Mouse (Mus musculus) cerebellum, postnatal 10 days (tissue): ENCODE measurements at regions not wholly inside any gene's neighbourhood (a gene's known extent, or its start where the extent isn't known, plus 50 kb on each side); places are given as distances from the start of the nearest gene placed in this dataset.

ENCODE experiments used
- DNase-seq, 2 experiments: peaks; one replicate each; pipeline ENCODE4 v3.0.0; 2021; ENCODE audit warnings: mixed read lengths in 2 of 2

GRCm38 (mm10) chr14:123219590-123219989 lies 235.8 kb upstream of the Tmtc4 start:
- no peak for DNase-seq

GRCm38 (mm10) chr14:123210241-123210640 lies 226.4 kb upstream of the Tmtc4 start:
- no peak for DNase-seq

GRCm38 (mm10) chr14:123202848-123203247 lies 219.0 kb upstream of the Tmtc4 start:
- no peak for DNase-seq

GRCm38 (mm10) chr14:123202313-123202712 lies 218.5 kb upstream of the Tmtc4 start:
- DNase-seq, result peak; percentile 57 to 72

GRCm38 (mm10) chr14:123201426-123202274 lies 217.8 kb upstream of the Tmtc4 start:
- peak; percentile 97 to 98 for DNase-seq

DNA sequence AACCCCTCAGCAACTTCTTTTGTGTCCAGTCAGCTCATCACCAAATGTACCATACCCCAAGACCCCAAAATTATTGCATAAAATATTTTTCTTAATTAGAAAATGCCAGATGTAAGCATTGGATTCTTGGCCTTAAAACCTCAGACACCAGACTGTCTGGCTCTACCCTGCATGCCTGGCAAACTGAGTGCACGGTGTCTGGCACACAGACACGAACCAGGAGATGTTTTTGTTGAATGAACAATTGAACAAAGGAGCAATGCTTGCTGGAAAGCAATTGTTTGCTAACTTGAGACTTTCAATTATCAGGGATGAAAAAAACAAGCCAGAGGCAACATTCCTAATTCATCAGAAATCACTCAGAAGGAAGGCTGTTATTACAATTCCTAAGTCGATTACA lies 215.3 kb upstream of the Tmtc4 start:
- peak; percentile 57 to 68 for DNase-seq

GRCm38 (mm10) chr14:123192574-123192973 lies 208.7 kb upstream of the Tmtc4 start:
- DNase-seq, result no peak

GRCm38 (mm10) chr14:123190729-123191128 lies 206.9 kb upstream of the Tmtc4 start:
- no peak for DNase-seq

- DNase-seq, result peak; percentile 29 to 42
These were observed 203.6 kb upstream of the Tmtc4 start for GRCm38 (mm10) chr14:123187270-123188058.

DNA sequence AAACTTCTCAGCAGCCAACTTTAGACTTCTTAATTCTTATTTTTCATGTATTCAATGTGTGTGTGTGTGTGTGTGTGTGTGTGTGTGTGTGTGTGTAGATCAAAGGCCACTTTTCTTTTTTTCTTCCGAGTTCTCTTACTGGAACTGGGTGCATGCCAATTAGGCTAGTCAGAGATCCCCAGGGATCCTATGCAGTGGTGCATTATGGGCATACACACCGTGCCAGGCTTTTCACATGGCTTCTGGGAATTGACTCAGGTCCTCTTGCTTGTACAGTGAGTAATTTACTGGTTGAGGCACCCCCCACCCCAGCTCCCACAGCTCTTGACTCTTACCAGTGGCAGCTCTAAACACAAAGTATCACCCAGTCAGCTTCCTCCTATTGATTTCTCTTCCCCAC lies 189.3 kb upstream of the Tmtc4 start:
- peak; percentile 40 to 46 for DNase-seq

DNA sequence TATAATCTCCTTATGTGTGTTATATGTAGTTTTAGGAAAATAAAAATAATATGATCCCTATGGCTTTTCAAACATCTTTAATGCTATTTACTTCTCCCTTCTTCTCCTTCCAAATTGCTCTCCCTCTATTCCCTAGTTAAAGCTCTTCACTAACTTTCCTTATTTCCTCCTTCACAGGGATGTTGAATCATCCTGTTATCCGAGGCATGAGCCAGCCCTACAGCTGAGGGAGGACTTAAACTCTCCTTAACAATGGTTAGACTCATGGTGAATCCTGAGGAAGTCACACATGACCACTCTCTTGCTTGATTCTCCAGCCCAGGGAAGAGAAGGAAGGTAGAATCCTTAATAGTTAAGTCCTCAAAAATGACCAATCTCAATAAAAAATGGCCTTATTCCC lies 188.0 kb upstream of the Tmtc4 start:
- no peak for DNase-seq

GRCm38 (mm10) chr14:123163842-123164241 lies 180.0 kb upstream of the Tmtc4 start:
- DNase-seq, result no peak

DNA sequence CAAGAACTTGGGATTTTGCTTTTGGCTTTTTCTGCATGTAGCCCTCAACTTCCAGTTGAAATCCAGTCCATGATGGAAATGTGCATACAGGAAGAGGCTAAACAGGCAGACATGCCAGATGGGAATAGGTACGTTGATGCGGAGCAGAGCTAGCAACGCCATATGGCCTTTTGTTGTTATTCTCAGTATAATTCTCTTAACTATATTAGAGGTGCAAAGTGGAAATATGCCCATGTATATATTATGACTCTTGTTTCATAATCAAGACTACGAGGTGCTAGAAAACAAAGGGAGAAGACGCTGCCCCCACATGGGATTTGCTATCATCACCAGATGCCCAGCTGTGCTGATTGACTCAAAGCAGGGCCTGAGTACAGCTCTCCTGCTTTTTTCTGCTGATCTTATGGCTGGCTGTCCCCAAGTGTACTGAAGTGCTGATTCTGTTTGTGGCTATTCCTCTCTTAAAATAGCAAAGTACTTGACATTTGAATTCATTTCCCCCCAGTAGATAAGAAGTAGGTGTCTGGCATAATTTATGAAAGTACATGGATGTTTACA lies 159.7 kb upstream of the Tmtc4 start:
- peak; percentile 8 to 12 for DNase-seq

DNA sequence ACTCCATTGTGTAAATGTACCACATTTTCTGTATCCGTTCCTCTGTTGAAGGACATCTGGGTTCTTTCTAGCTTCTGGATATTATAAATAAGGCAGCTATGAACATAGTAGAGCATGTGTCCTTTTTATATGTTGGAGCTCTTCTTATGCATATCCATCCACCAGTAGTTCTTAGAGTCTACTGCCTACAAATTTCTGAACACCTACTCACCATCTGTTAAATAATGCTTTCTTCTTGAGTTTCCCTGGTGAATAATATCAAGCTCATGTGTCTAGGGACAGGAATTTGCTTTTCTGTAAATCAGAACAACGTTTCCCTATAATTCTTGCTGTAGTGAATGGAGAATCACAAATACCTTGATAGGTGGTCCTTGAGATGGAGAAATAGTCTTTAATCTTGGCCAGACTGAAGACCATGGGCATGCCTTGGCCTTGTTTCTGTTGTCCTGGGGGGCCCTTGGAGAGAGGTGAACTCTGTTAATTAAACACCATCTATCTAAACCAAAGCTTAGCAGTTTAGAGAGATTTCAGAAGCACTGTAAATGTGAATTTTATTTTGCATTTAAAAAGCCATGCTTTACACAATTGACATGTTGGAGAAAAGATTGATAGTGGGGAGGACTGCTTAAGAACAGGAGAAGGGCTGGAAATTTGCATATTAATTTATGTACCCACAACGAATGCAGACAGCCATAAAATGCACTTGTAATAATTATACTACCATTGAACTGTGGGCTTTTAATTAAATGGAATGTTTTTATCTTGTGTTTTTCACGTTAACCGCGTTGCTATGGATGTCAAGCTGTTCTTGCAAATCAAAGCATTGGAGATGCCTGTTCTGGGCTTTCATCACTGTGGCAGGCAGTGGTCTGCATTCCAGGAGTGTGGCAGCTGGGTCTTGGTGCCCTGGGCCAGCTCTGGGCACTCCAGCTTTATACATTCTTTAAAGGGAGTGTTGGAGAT lies 155.2 kb upstream of the Tmtc4 start:
- DNase-seq, result no peak

DNA sequence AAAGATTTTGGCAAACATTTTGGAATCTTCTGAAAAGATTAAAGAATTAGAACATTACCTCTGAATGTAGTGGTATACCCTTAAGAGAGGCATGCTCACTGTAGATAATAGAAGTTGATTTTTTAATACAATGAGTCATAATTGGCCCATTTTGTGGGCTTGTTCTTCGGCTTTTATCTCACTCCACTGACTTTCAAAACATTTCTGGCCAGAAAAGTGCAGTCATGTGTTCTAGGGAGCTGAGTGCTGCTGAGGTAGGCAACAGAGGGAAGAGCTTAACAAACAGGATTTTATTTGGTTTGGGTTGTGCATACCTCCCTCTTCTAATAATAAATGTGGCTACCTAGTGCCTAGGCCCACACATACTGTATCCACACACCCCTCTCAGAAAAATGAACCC lies 150.1 kb upstream of the Tmtc4 start:
- no peak for DNase-seq

DNA sequence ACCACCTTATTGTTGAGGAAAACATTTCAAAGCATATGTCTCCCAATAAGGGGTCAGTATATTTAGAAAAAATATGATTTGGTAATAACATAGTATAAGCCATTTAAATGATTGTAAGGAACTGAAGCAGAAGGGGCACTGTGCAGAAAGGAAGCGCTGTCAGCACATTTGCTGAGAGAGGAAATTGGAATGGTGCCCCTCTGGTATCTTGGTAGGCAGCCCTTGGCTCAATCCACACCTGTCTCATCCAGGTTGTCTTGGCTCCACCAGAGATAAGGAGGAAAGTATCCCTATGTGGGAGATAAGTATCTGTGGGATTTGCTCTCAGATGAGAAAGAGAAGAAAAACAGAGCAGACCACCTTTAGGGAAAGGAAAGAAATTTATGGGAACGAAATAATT lies 136.5 kb upstream of the Tmtc4 start:
- peak; percentile 65 to 77 for DNase-seq

GRCm38 (mm10) chr14:123116337-123116736 lies 132.5 kb upstream of the Tmtc4 start:
- no peak for DNase-seq

- DNase-seq, result no peak
These were observed 126.7 kb upstream of the Tmtc4 start for GRCm38 (mm10) chr14:123110533-123110932.

DNA sequence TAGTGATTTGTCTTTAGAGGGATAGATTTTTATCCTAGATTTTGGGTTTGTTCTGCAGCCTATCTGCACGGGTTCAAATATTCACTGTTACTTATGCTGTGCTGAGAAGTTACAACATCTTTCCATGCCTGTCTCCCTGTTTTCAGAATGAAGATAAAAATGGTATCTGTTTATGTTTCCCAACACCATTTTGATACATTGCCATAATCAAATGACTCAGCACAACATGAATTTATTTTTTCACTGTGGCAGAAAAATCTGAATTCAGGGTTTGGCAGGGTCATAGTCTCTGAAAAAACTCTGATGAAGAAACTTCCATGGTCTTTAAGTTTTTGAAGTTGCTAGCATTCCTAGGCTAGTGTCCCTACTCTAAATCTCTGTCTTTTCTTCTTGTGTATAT lies 116.5 kb upstream of the Tmtc4 start:
- DNase-seq, result no peak

- no peak for DNase-seq
These were observed 112.3 kb upstream of the Tmtc4 start for GRCm38 (mm10) chr14:123096086-123096485.

- peak; percentile 32 to 48 for DNase-seq
These were observed 98.2 kb upstream of the Tmtc4 start for GRCm38 (mm10) chr14:123082065-123082464.

- DNase-seq, result no peak
These were observed 97.3 kb upstream of the Tmtc4 start for GRCm38 (mm10) chr14:123081016-123081714.
